Mouse (Mus musculus) embryonic fibroblast, embryonic 13.5 days (primary cell): Measurements from ENCODE around the gene Npepl1. TPM values are rescaled to one million over a fixed set of nuclear protein-coding genes. Genes with fewer than 3 reads are reported as not detected.

Experiments
- H3K27ac ChIP-seq: 2 replicates; pipeline ENCODE4 v1.5.1; 2012; ENCODE audit warnings: low read length, control low read depth, inconsistent platforms; ENCODE audit not compliant: insufficient read depth
- H3K4me1 ChIP-seq: 2 replicates; pipeline ENCODE4 v1.6.1; 2011; ENCODE audit warnings: low read length; ENCODE audit not compliant: control insufficient read depth, insufficient read depth
- H3K4me3 ChIP-seq: 2 replicates; pipeline ENCODE4 v1.5.1; 2011; ENCODE audit warnings: mild to moderate bottlenecking, control low read depth, low read length; ENCODE audit not compliant: insufficient read depth
- CTCF ChIP-seq: IDR thresholded peaks from 2 replicates; pipeline ENCODE4 v1.5.1; 2011; ENCODE audit warnings: mild to moderate bottlenecking, control low read depth, low read length, moderate library complexity, borderline replicate concordance; ENCODE audit not compliant: insufficient read depth
- POLR2A ChIP-seq: IDR thresholded peaks from 2 replicates; pipeline ENCODE4 v1.6.1; 2011; ENCODE audit warnings: low read depth, mild to moderate bottlenecking, control low read depth, low read length, moderate library complexity
- polyA plus RNA-seq: library from polyadenylated mRNA; stranded (reverse); fragments of >200 nt; gene quantifications from 2 replicates; pipeline ENCODE4 v1.2.4, GENCODE M21; 2011; ENCODE audit warnings: low read depth; ENCODE audit not compliant: missing spikeins, insufficient read length

The Npepl1 gene
- polyA plus RNA-seq, 1 experiment = 51.4 TPM

GRCm38 (mm10) chr2:174122331-174122730, 12.2 kb downstream of the Npepl1 start:
- TF ChIP-seq POLR2A (no peak), CTCF (no peak)
- 0 out of 2 replicates have a peak, but pooled peaks cover 5% of the 10 kb centered on the region for H3K4me1 ChIP-seq
- no peak overlapping the region for H3K4me3 ChIP-seq
- no peak overlapping the region for H3K27ac ChIP-seq

- no peak for TF ChIP-seq CTCF
- TF ChIP-seq POLR2A = no peak
- Histone ChIP-seq H3K27ac (no peak overlapping the region), H3K4me3 (no peak overlapping the region), H3K4me1 (0 out of 2 replicates have a peak, but pooled peaks cover 5% of the 10 kb centered on the region)
Observed at GRCm38 (mm10) chr2:174123731-174124130, 13.6 kb downstream of the Npepl1 start.

- Histone ChIP-seq H3K4me1 (0 out of 2 replicates have a peak, but pooled peaks cover 5% of the 10 kb centered on the region), H3K4me3 (no peak overlapping the region), H3K27ac (no peak overlapping the region)
- no peak for TF ChIP-seq CTCF
- TF ChIP-seq POLR2A = no peak
Observed at GRCm38 (mm10) chr2:174126522-174127375, 16.6 kb downstream of the Npepl1 start.

GRCm38 (mm10) chr2:174127376-174127713, 17.2 kb downstream of the Npepl1 start:
- Histone ChIP-seq H3K27ac (no peak overlapping the region), H3K4me1 (0 out of 2 replicates have a peak, but pooled peaks cover 5% of the 10 kb centered on the region), H3K4me3 (no peak overlapping the region)
- TF ChIP-seq POLR2A (no peak), CTCF (no peak)

GRCm38 (mm10) chr2:174128926-174129325, 18.8 kb downstream of the Npepl1 start:
- Histone ChIP-seq H3K4me1 (0 out of 2 replicates have a peak, but pooled peaks cover 5% of the 10 kb centered on the region), H3K27ac (no peak overlapping the region), H3K4me3 (no peak overlapping the region)
- no peak for TF ChIP-seq CTCF
- TF ChIP-seq POLR2A = no peak

- TF ChIP-seq POLR2A (no peak), CTCF (no peak)
- no peak overlapping the region for H3K4me3 ChIP-seq
- no peak overlapping the region for H3K27ac ChIP-seq
- H3K4me1 ChIP-seq = 0 out of 2 replicates have a peak, but pooled peaks cover 5% of the 10 kb centered on the region
Observed at GRCm38 (mm10) chr2:174130468-174131097, 20.4 kb downstream of the Npepl1 start.

GRCm38 (mm10) chr2:174132413-174132969, 22.3 kb downstream of the Npepl1 start:
- H3K4me3 ChIP-seq = no peak overlapping the region
- H3K4me1 ChIP-seq = no peaks in the 10 kb centered on the region
- H3K27ac ChIP-seq = no peak overlapping the region
- TF ChIP-seq POLR2A (no peak), CTCF (no peak)

GRCm38 (mm10) chr2:174159035-174159434, 48.9 kb downstream of the Npepl1 start:
- TF ChIP-seq POLR2A (no peak), CTCF (no peak)
- Histone ChIP-seq H3K4me3 (no peak overlapping the region), H3K4me1 (no peaks in the 10 kb centered on the region), H3K27ac (no peak overlapping the region)

- Histone ChIP-seq H3K4me1 (no peaks in the 10 kb centered on the region), H3K4me3 (no peak overlapping the region), H3K27ac (no peak overlapping the region)
- TF ChIP-seq POLR2A = no peak
- no peak for TF ChIP-seq CTCF
Observed at GRCm38 (mm10) chr2:174160461-174160860, 50.3 kb downstream of the Npepl1 start.

Other genes starting within 250 kb of the Npepl1 start
- gene Stx16, start 34.0 kb upstream of the Npepl1 start, polyA plus RNA-seq = 43.4 and 57.7 TPM in 2 replicates
- 1,063 and 1,076 TPM in 2 replicates for gene Gnas, start 174.0 kb downstream of the Npepl1 start, polyA plus RNA-seq
- 4.3 and 10.6 TPM in 2 replicates for gene Gm20721, start 236.4 kb downstream of the Npepl1 start, polyA plus RNA-seq